Mouse (Mus musculus) liver, postnatal 0 days (tissue): ENCODE data around the gene Tln2.

Experiments
- CTCF ChIP-seq: sonication (generic); IDR thresholded peaks from 2 replicates; pipeline ENCODE4 v1.5.1; 2016; ENCODE audit warnings: antibody characterized with exemption, low read depth
- EP300 ChIP-seq: IDR thresholded peaks from 2 replicates; pipeline ENCODE4 v1.6.1; 2016; ENCODE audit warnings: antibody characterized with exemption, low read depth, mild to moderate bottlenecking

- TF ChIP-seq CTCF (no peak), EP300 (no peak)
Measured at GRCm38 (mm10) chr9:67214191-67214985, 345.1 kb downstream of the Tln2 start.
